Mouse (Mus musculus) cerebellum, adult 2 months (tissue): Measurements from ENCODE around the gene Foxk1.

ENCODE experiments used
- CTCF ChIP-seq: fragments of 200-500 bp; IDR thresholded peaks from 2 replicates; pipeline ENCODE4 v1.5.1; 2011; ENCODE audit warnings: low read depth, mild to moderate bottlenecking, control low read depth, low read length, moderate library complexity, borderline replicate concordance; ENCODE audit not compliant: insufficient read depth
- POLR2A ChIP-seq: fragments of 200-500 bp; IDR thresholded peaks from 2 replicates; pipeline ENCODE4 v1.6.1; 2011; ENCODE audit warnings: low read length, control low read depth, borderline replicate concordance; ENCODE audit not compliant: insufficient read depth

DNA sequence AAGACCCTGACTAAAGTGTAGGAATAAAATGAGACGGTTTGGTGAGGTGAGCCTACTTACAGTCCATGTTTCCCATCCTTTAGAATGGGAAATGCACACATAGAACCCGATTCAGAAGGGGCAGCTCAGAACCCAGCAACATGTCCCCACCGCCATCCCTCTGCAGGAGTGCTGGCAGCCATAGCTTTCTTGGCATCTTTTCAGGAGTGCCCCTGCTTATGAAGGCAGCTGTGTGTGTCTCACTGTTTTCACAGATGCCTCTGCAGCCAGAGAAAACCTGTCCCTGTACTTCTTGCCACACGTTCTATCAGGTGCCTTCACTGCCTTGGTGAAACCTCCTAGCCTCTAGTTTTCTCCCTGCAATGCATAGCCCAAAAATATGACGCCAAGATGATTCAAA, 40.1 kb upstream of the Foxk1 start:
- TF ChIP-seq POLR2A, result no peak
- no peak for TF ChIP-seq CTCF
